Mouse (Mus musculus) forebrain, embryonic 12.5 days (tissue): ENCODE data around the gene Ppp1r10. TPM values are rescaled to one million over a fixed set of nuclear protein-coding genes. Genes with fewer than 3 reads are reported as not detected.
"Not testable (repeated sequence)": the region's sequence is repeated elsewhere in the genome, so short reads cannot be mapped to it uniquely, and the experiment has no call there.

ENCODE experiments used
- ATAC-seq: fragments of 200-750 bp; cut with Nextera tagmentation; 2 replicates; pipeline ENCODE4 v1.8.0; 2017; ENCODE audit warnings: moderate TSS enrichment; ENCODE audit not compliant: low FRiP score
- H3K27ac ChIP-seq: fragments of 300-500 bp; sonication (generic); 2 replicates; pipeline ENCODE4 v1.5.1; 2016; ENCODE audit warnings: mild to moderate bottlenecking
- H3K27me3 ChIP-seq: fragments of 300-500 bp; sonication (generic); 2 replicates; pipeline ENCODE4 v1.6.1; 2016; ENCODE audit warnings: mild to moderate bottlenecking
- H3K36me3 ChIP-seq: fragments of 300-500 bp; sonication (generic); replicated peaks from 2 replicates; pipeline ENCODE4 v1.6.1; 2016; ENCODE audit warnings: mild to moderate bottlenecking
- H3K4me1 ChIP-seq: fragments of 300-500 bp; sonication (generic); 2 replicates; pipeline ENCODE4 v1.6.1; 2016
- H3K4me2 ChIP-seq: fragments of 300-500 bp; sonication (generic); 2 replicates; pipeline ENCODE4 v1.6.1; 2016; ENCODE audit warnings: mild to moderate bottlenecking, moderate library complexity
- H3K4me3 ChIP-seq: fragments of 300-500 bp; sonication (generic); replicated peaks from 2 replicates; pipeline ENCODE4 v1.5.1; 2016; ENCODE audit warnings: mild to moderate bottlenecking
- H3K9ac ChIP-seq: fragments of 300-500 bp; sonication (generic); 2 replicates; pipeline ENCODE4 v1.6.1; 2016; ENCODE audit warnings: mild to moderate bottlenecking
- H3K9me3 ChIP-seq: fragments of 300-500 bp; sonication (generic); 2 replicates; pipeline ENCODE4 v1.6.1; 2016
- WGBS: fragments of 180-500 bp; shearing (Covaris S2); methylation state at CpG from one replicate; pipeline ENCODE4 v1.1.7; 2016; 5-methylcytosine and 5-hydroxymethylcytosine counted together
- polyA plus RNA-seq: library from polyadenylated mRNA; unstranded; fragments of >200 nt; fragmentation: Nextera tagmentation; extraction: Ambion mirVana; gene quantifications from 2 replicates; pipeline ENCODE4 v1.2.1, GENCODE M21; 2016

Ppp1r10 gene
- polyA plus RNA-seq, 1 experiment from 2014 or later, result 65.4 TPM

GRCm38 (mm10) chr17:35920862-35921562, 4.8 kb downstream of the Ppp1r10 start:
- Histone ChIP-seq H3K27me3 (no peaks in the 10 kb centered on the region), H3K27ac (peak overlapping the region; percentile 99), H3K4me2 (peak overlapping the region; percentile 72), H3K4me1 (peaks cover 30% of the 10 kb centered on the region), H3K36me3 (peaks cover 36% of the 10 kb centered on the region), H3K9ac (no peak overlapping the region), H3K9me3 (no peaks in the 10 kb centered on the region), H3K4me3 (no peak overlapping the region)
- no peak for ATAC-seq
- WGBS, result 75% methylated on average over 5 of the region's 5 CpGs

- Histone ChIP-seq H3K9ac (no peak overlapping the region), H3K4me3 (no peak overlapping the region), H3K4me2 (no peak overlapping the region), H3K27ac (0 out of 2 replicates have a peak overlapping the region, but pooled peaks have one; percentile 42), H3K4me1 (peaks cover 30% of the 10 kb centered on the region), H3K36me3 (peaks cover 43% of the 10 kb centered on the region), H3K9me3 (no peaks in the 10 kb centered on the region), H3K27me3 (no peaks in the 10 kb centered on the region)
- no peak for ATAC-seq
- 85% methylated on average over 4 of the region's 4 CpGs for WGBS
Measured at GRCm38 (mm10) chr17:35921710-35922109, 5.5 kb downstream of the Ppp1r10 start.

- H3K9ac ChIP-seq, result no peak overlapping the region
- no peaks in the 10 kb centered on the region for H3K9me3 ChIP-seq
- peaks cover 30% of the 10 kb centered on the region for H3K4me1 ChIP-seq
- ATAC-seq, result no peak
- H3K27me3 ChIP-seq, result no peaks in the 10 kb centered on the region
- H3K4me3 ChIP-seq, result no peak overlapping the region
- 84% methylated on average over 3 of the region's 3 CpGs for WGBS
- H3K27ac ChIP-seq, result no peak overlapping the region
- H3K36me3 ChIP-seq, result peaks cover 50% of the 10 kb centered on the region
- no peak overlapping the region for H3K4me2 ChIP-seq
Measured at GRCm38 (mm10) chr17:35922566-35922965, 6.3 kb downstream of the Ppp1r10 start.

GRCm38 (mm10) chr17:35923281-35923680, 7.0 kb downstream of the Ppp1r10 start:
- Histone ChIP-seq H3K36me3 (peaks cover 57% of the 10 kb centered on the region), H3K9me3 (no peaks in the 10 kb centered on the region)
- WGBS, result 98% methylated on average over 4 of the region's 4 CpGs

GRCm38 (mm10) chr17:35927471-35927870, 11.2 kb downstream of the Ppp1r10 start:
- H3K9me3 ChIP-seq, result no peaks in the 10 kb centered on the region
- no peak overlapping the region for H3K27ac ChIP-seq
- H3K4me2 ChIP-seq, result no peak overlapping the region
- H3K4me3 ChIP-seq, result no peak overlapping the region
- ATAC-seq, result no peak
- H3K9ac ChIP-seq, result no peak overlapping the region
- peaks cover 83% of the 10 kb centered on the region for H3K36me3 ChIP-seq
- 89% methylated on average over 1 of the region's 1 CpGs for WGBS
- no peaks in the 10 kb centered on the region for H3K4me1 ChIP-seq
- H3K27me3 ChIP-seq, result no peaks in the 10 kb centered on the region

More at GRCm38 (mm10) chr17:35923281-35923680, 7.0 kb downstream of the Ppp1r10 start:
- ATAC-seq, result no peak
- Histone ChIP-seq H3K9ac (no peak overlapping the region), H3K4me2 (no peak overlapping the region), H3K4me3 (no peak overlapping the region), H3K27ac (no peak overlapping the region), H3K4me1 (peaks cover 30% of the 10 kb centered on the region), H3K27me3 (no peaks in the 10 kb centered on the region)

GRCm38 (mm10) chr17:35929534-35929933, 13.3 kb downstream of the Ppp1r10 start:
- H3K4me3 ChIP-seq, result no peak overlapping the region
- ATAC-seq, result no peak
- H3K9me3 ChIP-seq, result no peaks in the 10 kb centered on the region
- H3K9ac ChIP-seq, result no peak overlapping the region
- H3K4me1 ChIP-seq, result no peaks in the 10 kb centered on the region
- no peaks in the 10 kb centered on the region for H3K27me3 ChIP-seq
- H3K36me3 ChIP-seq, result peaks cover 68% of the 10 kb centered on the region
- H3K4me2 ChIP-seq, result no peak overlapping the region
- WGBS, result 97% methylated on average over 2 of the region's 2 CpGs
- H3K27ac ChIP-seq, result no peak overlapping the region

- no peak overlapping the region for H3K9ac ChIP-seq
- H3K4me2 ChIP-seq, result no peak overlapping the region
- ATAC-seq, result 0 out of 2 replicates have a peak, but pooled peaks have one; percentile 24
- no peak overlapping the region for H3K4me3 ChIP-seq
- H3K27me3 ChIP-seq, result no peaks in the 10 kb centered on the region
- WGBS, result 95% methylated on average over 12 of the region's 12 CpGs
- no peaks in the 10 kb centered on the region for H3K4me1 ChIP-seq
- no peak overlapping the region for H3K27ac ChIP-seq
- no peaks in the 10 kb centered on the region for H3K9me3 ChIP-seq
- H3K36me3 ChIP-seq, result peaks cover 58% of the 10 kb centered on the region
Measured at GRCm38 (mm10) chr17:35930627-35931026, 14.4 kb downstream of the Ppp1r10 start.

GRCm38 (mm10) chr17:35932608-35933007, 16.4 kb downstream of the Ppp1r10 start:
- ATAC-seq, result no peak
- peaks cover 40% of the 10 kb centered on the region for H3K36me3 ChIP-seq
- H3K27me3 ChIP-seq, result no peaks in the 10 kb centered on the region
- H3K4me2 ChIP-seq, result no peak overlapping the region
- H3K9me3 ChIP-seq, result no peaks in the 10 kb centered on the region
- H3K4me3 ChIP-seq, result no peak overlapping the region
- WGBS, result 88% methylated on average over 4 of the region's 4 CpGs
- no peaks in the 10 kb centered on the region for H3K4me1 ChIP-seq
- H3K9ac ChIP-seq, result no peak overlapping the region
- H3K27ac ChIP-seq, result no peak overlapping the region

GRCm38 (mm10) chr17:35935763-35936162, 19.5 kb downstream of the Ppp1r10 start:
- not testable (repeated sequence) for H3K4me2 ChIP-seq, H3K9me3 ChIP-seq, H3K4me1 ChIP-seq, H3K9ac ChIP-seq, H3K4me3 ChIP-seq, H3K36me3 ChIP-seq, H3K27ac ChIP-seq, H3K27me3 ChIP-seq, ATAC-seq
- 92% methylated on average over 14 of the region's 14 CpGs for WGBS

GRCm38 (mm10) chr17:35937700-35938348, 21.6 kb downstream of the Ppp1r10 start:
- Histone ChIP-seq H3K9ac (no peak overlapping the region), H3K4me3 (no peak overlapping the region), H3K36me3 (no peaks in the 10 kb centered on the region), H3K4me1 (no peaks in the 10 kb centered on the region), H3K4me2 (no peak overlapping the region), H3K9me3 (no peaks in the 10 kb centered on the region), H3K27me3 (no peaks in the 10 kb centered on the region), H3K27ac (no peak overlapping the region)
- WGBS, result 38% methylated on average over 2 of the region's 2 CpGs
- peak; percentile 77; the same call in 1 of the 2 replicates for ATAC-seq

- Histone ChIP-seq H3K36me3 (no peaks in the 10 kb centered on the region), H3K9ac (0 out of 2 replicates have a peak overlapping the region, but pooled peaks have one; percentile 21), H3K27ac (no peak overlapping the region), H3K4me1 (no peaks in the 10 kb centered on the region), H3K4me3 (no peak overlapping the region), H3K9me3 (no peaks in the 10 kb centered on the region), H3K4me2 (no peak overlapping the region), H3K27me3 (no peaks in the 10 kb centered on the region)
- no peak for ATAC-seq
- 65% methylated on average over 2 of the region's 2 CpGs for WGBS
Measured at GRCm38 (mm10) chr17:35939108-35939507, 22.9 kb downstream of the Ppp1r10 start.

- ATAC-seq, result no peak
- Histone ChIP-seq H3K27me3 (no peaks in the 10 kb centered on the region), H3K9me3 (no peaks in the 10 kb centered on the region), H3K36me3 (no peaks in the 10 kb centered on the region), H3K4me3 (no peak overlapping the region), H3K4me2 (no peak overlapping the region), H3K9ac (no peak overlapping the region), H3K4me1 (no peaks in the 10 kb centered on the region), H3K27ac (no peak overlapping the region)
- WGBS, result 61% methylated on average over 1 of the region's 1 CpGs
Measured at GRCm38 (mm10) chr17:35939941-35940340, 23.7 kb downstream of the Ppp1r10 start.

- not testable (repeated sequence) for H3K4me2 ChIP-seq, H3K9ac ChIP-seq, H3K9me3 ChIP-seq, H3K27me3 ChIP-seq, H3K4me3 ChIP-seq, H3K27ac ChIP-seq, H3K36me3 ChIP-seq, ATAC-seq, H3K4me1 ChIP-seq
Measured at GRCm38 (mm10) chr17:35950946-35951345, 34.7 kb downstream of the Ppp1r10 start.
